Mouse (Mus musculus): Measurements from ENCODE around the gene Ptprc. TPM values are rescaled to one million over a fixed set of nuclear protein-coding genes. Genes with fewer than 3 reads are reported as not detected.

The Ptprc gene
- total and polyA plus RNA-seq, 3 experiments, result 120 to 211 (median 136) TPM

GRCm38 (mm10) chr1:138080308-138080707 is 95.2 kb downstream of the Ptprc start:
- Histone ChIP-seq H3K9ac (ENCODE audit: insufficient read depth, low read depth) (no peak overlapping the region), H3K36me3 (replicated peaks in 1 of 2; ENCODE audit: control insufficient read depth in 1 of 2, insufficient read depth in 1 of 2, low read length in 1 of 2) (peaks cover 45 to 92% of the 10 kb centered on the region in 2 experiments), H3K4me1 (ENCODE audit: control insufficient read depth in 1 of 2, insufficient read depth in 2 of 2) (peaks cover 0 to 12% of the 10 kb centered on the region in 2 experiments; a peak in 1 of 4 replicates), H3K4me3 (replicated peaks in 1 of 3; ENCODE audit: low read depth in 2 of 3, low read length in 2 of 3, poor library complexity in 1 of 3) (no peak overlapping the region), H3K79me2 (replicated peaks; ENCODE audit: control insufficient read depth, extremely low read depth, insufficient read depth, poor library complexity, severe bottlenecking) (no peaks in the 10 kb centered on the region), H3K4me2 (ENCODE audit: insufficient read depth, low read depth, poor library complexity, severe bottlenecking) (no peak overlapping the region), H3K27me3 (replicated peaks) (no peaks in the 10 kb centered on the region), H3K27ac (ENCODE audit: insufficient read depth, low read depth) (no peak overlapping the region), H3K9me3 (replicated peaks; ENCODE audit: low read length) (no peaks in the 10 kb centered on the region)
- TF ChIP-seq POLR2A (IDR thresholded peaks at IDR 0.05; ENCODE audit: low read depth, low read length), result no peak
- TF ChIP-seq EP300 (IDR thresholded peaks at IDR 0.05; ENCODE audit: low read length), result peak; percentile 24; the same call in 1 of the 2 replicates
- no peak for TF ChIP-seq E2F4 (IDR thresholded peaks at IDR 0.05; ENCODE audit: insufficient replicate concordance, low read depth, low read length)
- TF ChIP-seq ZKSCAN1 (IDR thresholded peaks at IDR 0.05; ENCODE audit: borderline replicate concordance, low read depth, low read length), result no peak
- no peak for TF ChIP-seq MEF2A (IDR thresholded peaks at IDR 0.05; ENCODE audit: borderline replicate concordance, low read depth, low read length)
- no peak for TF ChIP-seq ETS1 (conservative IDR thresholded peaks at IDR 0.05; ENCODE audit: low read depth, low read length)
- TF ChIP-seq USF1 (IDR thresholded peaks at IDR 0.05; ENCODE audit: low read depth, low read length), result no peak
- TF ChIP-seq MYC (IDR thresholded peaks at IDR 0.05; ENCODE audit: low read depth, low read length), result no peak
- no peak for TF ChIP-seq CHD1 (IDR thresholded peaks at IDR 0.05; ENCODE audit: low read depth, low read length)
- no peak for TF ChIP-seq POLR2AphosphoS2 (IDR thresholded peaks at IDR 0.05; ENCODE audit: low read depth, low read length)
- TF ChIP-seq NRF1 (IDR thresholded peaks at IDR 0.05; ENCODE audit: low read depth, low read length), result no peak
- no peak for TF ChIP-seq IRF4 (IDR thresholded peaks at IDR 0.05; ENCODE audit: low read depth, low read length)
- TF ChIP-seq ZNF384 (IDR thresholded peaks at IDR 0.05; ENCODE audit: low read depth, low read length), result peak; percentile 82
- TF ChIP-seq MAX (IDR thresholded peaks at IDR 0.05; ENCODE audit: low read length), result no peak
- no peak for TF ChIP-seq UBTF (IDR thresholded peaks at IDR 0.05; ENCODE audit: low read depth, low read length)
- TF ChIP-seq ZC3H11A (IDR thresholded peaks at IDR 0.05; ENCODE audit: low read depth, low read length), result no peak
- in situ Hi-C loops (cut with MboI; ENCODE audit: low pct_ligation_motif_present, low pct_unique_long_range_greater_than_20kb, low sequenced_read_pairs) (no loop called here), dilution Hi-C loops (cut with MboI; ENCODE audit: extremely low pct_ligation_motif_present, extremely low pct_unique_long_range_greater_than_20kb, low sequenced_read_pairs) (no loop called here)
- DNase-seq (ENCODE audit: extremely low read depth), result no peak

DNA sequence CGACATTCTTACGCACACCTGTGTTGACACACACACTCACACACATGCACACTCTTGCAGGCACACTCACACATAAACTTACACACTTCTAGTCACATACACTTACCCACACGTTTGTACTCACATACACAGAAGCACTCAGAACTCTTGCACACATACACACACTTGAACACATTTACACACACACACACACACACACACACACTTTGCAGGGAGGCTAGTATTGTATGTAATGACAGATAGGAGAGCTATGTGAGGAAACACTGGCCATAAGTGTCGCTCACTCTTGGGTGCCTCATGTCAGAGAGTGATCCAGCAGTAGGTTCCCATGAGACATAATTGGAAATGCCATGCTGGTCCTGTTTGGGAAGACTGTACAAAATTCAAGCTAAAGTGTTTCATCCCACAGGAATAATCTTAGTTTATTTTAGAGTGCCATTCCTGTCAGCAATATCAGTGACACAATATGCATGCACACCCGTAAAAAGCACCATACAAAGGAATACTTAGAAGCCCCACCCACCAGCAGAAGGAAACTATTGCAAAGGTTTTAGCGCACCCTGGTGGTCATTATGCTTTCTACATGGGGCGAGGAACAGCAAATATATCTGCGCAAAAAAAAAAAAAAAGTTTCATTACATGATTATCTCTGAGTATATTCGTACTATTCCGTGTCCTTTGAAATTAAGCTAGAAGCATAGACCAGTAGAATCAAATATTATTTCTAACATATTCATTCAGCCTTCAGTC is 131.1 kb downstream of the Ptprc start:
- H3K27ac ChIP-seq (ENCODE audit: insufficient read depth, low read depth), result no peak overlapping the region
- dilution Hi-C loops (cut with MboI; ENCODE audit: extremely low pct_ligation_motif_present, extremely low pct_unique_long_range_greater_than_20kb, low sequenced_read_pairs) (no loop called here), in situ Hi-C loops (cut with MboI; ENCODE audit: low pct_ligation_motif_present, low pct_unique_long_range_greater_than_20kb, low sequenced_read_pairs) (loop anchor here (10.0 to 25.0 kb wide), 3 partner anchors 150 to 710 kb away; no protein-coding TSS in a partner anchor)
- TF ChIP-seq POLR2A (IDR thresholded peaks at IDR 0.05; ENCODE audit: low read depth, low read length) (no peak), BHLHE40 (IDR thresholded peaks at IDR 0.05; ENCODE audit: low read depth, low read length) (no peak), RCOR1 (conservative IDR thresholded peaks at IDR 0.05; ENCODE audit: low read depth, low read length) (no peak), MXI1 (IDR thresholded peaks at IDR 0.05; ENCODE audit: low read depth, low read length) (no peak), MYC (IDR thresholded peaks at IDR 0.05; ENCODE audit: low read depth, low read length) (no peak), SMC3 (IDR thresholded peaks at IDR 0.05; ENCODE audit: low read depth, low read length) (peak; percentile 93), CHD2 (IDR thresholded peaks at IDR 0.05; ENCODE audit: low read length) (no peak), ZNF384 (IDR thresholded peaks at IDR 0.05; ENCODE audit: low read depth, low read length) (peak; percentile 97), USF2 (conservative IDR thresholded peaks at IDR 0.05; ENCODE audit: low read depth, low read length) (no peak), UBTF (IDR thresholded peaks at IDR 0.05; ENCODE audit: low read depth, low read length) (no peak), HCFC1 (IDR thresholded peaks at IDR 0.05; ENCODE audit: low read depth, low read length) (no peak), MEF2A (IDR thresholded peaks at IDR 0.05; ENCODE audit: borderline replicate concordance, low read depth, low read length) (no peak), MAX (IDR thresholded peaks at IDR 0.05; ENCODE audit: low read length) (no peak), MAZ (IDR thresholded peaks at IDR 0.05; ENCODE audit: low read depth, low read length) (no peak), IRF4 (IDR thresholded peaks at IDR 0.05; ENCODE audit: low read depth, low read length) (no peak), ZMIZ1 (IDR thresholded peaks at IDR 0.05; ENCODE audit: low read depth, low read length) (no peak), NRF1 (IDR thresholded peaks at IDR 0.05; ENCODE audit: low read depth, low read length) (no peak), KAT2A (IDR thresholded peaks at IDR 0.05; ENCODE audit: insufficient replicate concordance, low read length) (no peak), EP300 (IDR thresholded peaks at IDR 0.05; ENCODE audit: low read length) (no peak), PAX5 (IDR thresholded peaks at IDR 0.05; ENCODE audit: low read length) (no peak), SIN3A (IDR thresholded peaks at IDR 0.05; ENCODE audit: low read length) (no peak), MAFK (IDR thresholded peaks at IDR 0.05; ENCODE audit: insufficient replicate concordance, low read length) (no peak), POLR2AphosphoS2 (IDR thresholded peaks at IDR 0.05; ENCODE audit: low read depth, low read length) (no peak), CHD1 (IDR thresholded peaks at IDR 0.05; ENCODE audit: low read depth, low read length) (no peak), ETS1 (conservative IDR thresholded peaks at IDR 0.05; ENCODE audit: low read depth, low read length) (no peak), CTCF (conservative IDR thresholded peaks at IDR 0.05 in 1 of 2, IDR thresholded peaks at IDR 0.05 in 1 of 2; ENCODE audit: low read depth in 2 of 2, low read length in 2 of 2) (peak; percentile 60 to 86)

More for the DNA sequence above, 131.1 kb downstream of the Ptprc start:
- Histone ChIP-seq H3K79me2 (replicated peaks; ENCODE audit: control insufficient read depth, extremely low read depth, insufficient read depth, poor library complexity, severe bottlenecking) (no peaks in the 10 kb centered on the region), H3K4me2 (ENCODE audit: insufficient read depth, low read depth, poor library complexity, severe bottlenecking) (peak overlapping the region; percentile 71), H3K4me3 (replicated peaks in 1 of 3; ENCODE audit: low read depth in 2 of 3, low read length in 2 of 3, poor library complexity in 1 of 3) (no peak overlapping the region), H3K9me3 (replicated peaks; ENCODE audit: low read length) (no peaks in the 10 kb centered on the region), H3K36me3 (replicated peaks in 1 of 2; ENCODE audit: control insufficient read depth in 1 of 2, insufficient read depth in 1 of 2, low read length in 1 of 2) (no peaks in the 10 kb centered on the region), H3K9ac (ENCODE audit: insufficient read depth, low read depth) (no peak overlapping the region), H3K4me1 (ENCODE audit: control insufficient read depth in 1 of 2, insufficient read depth in 2 of 2) (peaks cover 5 to 8% of the 10 kb centered on the region in 2 experiments), H3K27me3 (replicated peaks) (no peaks in the 10 kb centered on the region)
- DNase-seq (ENCODE audit: extremely low read depth), result peak; percentile 90

All from CH12.LX (cell line).